Comparison of ENCODE assay signal across 1 mouse cellular context in genomic region chr9:106156921-106157622, GRCm38 (mm10).
A peak's percentile ranks its signal among the peaks of the same experiment; 100 is the strongest.
TF ChIP-seq lines count a peak whose summit lies in the region.

No protein-coding gene starts in this region.

TF ChIP-seq in CH12.LX, 34 proteins besides CTCF, POLR2A, EP300 and RAD21:
- TF ChIP-seq UBTF (IDR thresholded peaks at IDR 0.05; ENCODE audit: low read depth, low read length) (no peak), MEF2A (IDR thresholded peaks at IDR 0.05; ENCODE audit: borderline replicate concordance, low read depth, low read length) (no peak), SMC3 (IDR thresholded peaks at IDR 0.05; ENCODE audit: low read depth, low read length) (0 out of 2 replicates have a peak, but pooled peaks have one; percentile 3), JUND (conservative IDR thresholded peaks at IDR 0.05; ENCODE audit: low read depth, low read length) (no peak)
